Mouse (Mus musculus) ES-E14 (cell line): ENCODE measurements around the gene Inafm2. TPM values are rescaled to one million over a fixed set of nuclear protein-coding genes. Genes with fewer than 3 reads are reported as not detected.

ENCODE experiments used
- DNase-seq: peaks from one replicate; pipeline ENCODE4 v3.0.0-alpha.2; 2013; ENCODE audit warnings: low read depth, low spot score
- H3K27ac ChIP-seq: 2 replicates; pipeline ENCODE4 v1.5.1; 2012; ENCODE audit warnings: low read depth, mild to moderate bottlenecking, low read length, moderate library complexity, mixed read lengths; ENCODE audit not compliant: poor library complexity, insufficient read depth, severe bottlenecking
- H3K36me3 ChIP-seq: 2 replicates; pipeline ENCODE4 v1.6.1; 2012; ENCODE audit warnings: mild to moderate bottlenecking, low read length, moderate library complexity, mixed read lengths; ENCODE audit not compliant: control insufficient read depth, poor library complexity, insufficient read depth, severe bottlenecking
- H3K4me1 ChIP-seq, 2 experiments: fragments of 150-350 bp in 1 of 2; sonication (generic) in 1 of 2; 2 replicates each; pipeline ENCODE4 v1.6.1; 2012; ENCODE audit warnings: low read length in 2 of 2, mild to moderate bottlenecking in 1 of 2, mixed read lengths in 1 of 2; ENCODE audit not compliant: control insufficient read depth in 2 of 2, insufficient read depth in 2 of 2, poor library complexity in 1 of 2
- H3K4me3 ChIP-seq, 2 experiments: fragments of 150-350 bp in 1 of 2; sonication (generic) in 1 of 2; 2 replicates each; pipeline ENCODE4 v1.5.1; 2012; ENCODE audit warnings: low read length in 2 of 2, low read depth in 1 of 2, mild to moderate bottlenecking in 1 of 2, mixed read lengths in 1 of 2; ENCODE audit not compliant: insufficient read depth in 1 of 2, poor library complexity in 1 of 2, severe bottlenecking in 1 of 2
- H3K9ac ChIP-seq: 2 replicates; pipeline ENCODE4 v1.6.1; 2012; ENCODE audit warnings: low read depth, mild to moderate bottlenecking, low read length, mixed read lengths; ENCODE audit not compliant: poor library complexity, insufficient read depth, severe bottlenecking
- H3K9me3 ChIP-seq: fragments of 150-350 bp; sonication (generic); 2 replicates; pipeline ENCODE4 v1.6.1; 2012; ENCODE audit warnings: low read depth, mild to moderate bottlenecking, low read length; ENCODE audit not compliant: control insufficient read depth, insufficient read depth
- CHD2 ChIP-seq: IDR thresholded peaks from 2 replicates; pipeline ENCODE4 v1.6.1; 2014; ENCODE audit warnings: mild to moderate bottlenecking, low read depth, low read length, inconsistent platforms
- HCFC1 ChIP-seq: IDR thresholded peaks from 2 replicates; pipeline ENCODE4 v1.6.1; 2012; ENCODE audit warnings: low read length, inconsistent platforms, borderline replicate concordance; ENCODE audit not compliant: insufficient read depth
- MAFK ChIP-seq: IDR thresholded peaks from 2 replicates; pipeline ENCODE4 v1.6.1; 2014; ENCODE audit warnings: mild to moderate bottlenecking, low read depth, low read length, inconsistent platforms; ENCODE audit not compliant: insufficient read depth
- ZC3H11A ChIP-seq: IDR thresholded peaks from 2 replicates; pipeline ENCODE4 v1.6.1; 2012; ENCODE audit warnings: low read depth, mild to moderate bottlenecking, inconsistent platforms, low read length, borderline replicate concordance
- ZNF384 ChIP-seq: IDR thresholded peaks from 2 replicates; pipeline ENCODE4 v1.6.1; 2012; ENCODE audit warnings: low read depth, low read length, inconsistent platforms
- in situ Hi-C, 2 experiments: fragments of 600-800 bp; cut with MboI; formaldehyde crosslinking; loops; one replicate each; pipeline ENCODE4 v1.15.1; 2025; ENCODE audit warnings: low sequenced_read_pairs in 2 of 2, inconsistent platforms in 1 of 2; ENCODE audit not compliant: unreplicated experiment in 2 of 2
- total RNA-seq: library from RNA; depleted of rRNA; stranded (reverse); fragments of 300-350 nt; gene quantifications from 2 replicates; pipeline ENCODE4 v1.2.3, GENCODE M21; 2012

Gene Inafm2
- total RNA-seq, 1 experiment, result 2.7 TPM

DNA sequence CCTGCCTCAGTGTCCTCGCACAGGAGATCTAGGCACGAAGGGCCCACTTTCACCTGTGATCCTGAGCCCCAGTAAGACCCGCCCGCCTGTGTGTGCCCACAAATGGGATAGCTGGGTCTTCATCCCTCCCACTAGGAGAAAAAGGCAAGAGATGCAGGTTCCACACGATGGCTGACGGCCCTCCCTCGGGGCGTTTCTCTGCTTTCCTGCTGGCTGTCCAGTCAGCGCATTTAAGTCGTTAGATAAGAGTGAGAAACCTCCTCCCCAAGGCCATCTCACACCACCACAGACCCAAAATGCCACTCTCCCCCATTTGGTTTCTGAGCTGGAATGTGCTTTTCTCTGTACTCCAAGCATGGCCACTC lies 17.2 kb downstream of the Inafm2 start:
- no peak for DNase-seq
- no peak overlapping the region; a peak in 1 of 4 replicates for H3K4me3 ChIP-seq
- peaks cover 4 to 17% of the 10 kb centered on the region in 2 experiments for H3K4me1 ChIP-seq
- H3K9me3 ChIP-seq, result no peaks in the 10 kb centered on the region
- peak overlapping the region; percentile 6; the same call in 1 of the 2 replicates for H3K9ac ChIP-seq
- no peaks in the 10 kb centered on the region for H3K36me3 ChIP-seq
- no peak overlapping the region for H3K27ac ChIP-seq
- TF ChIP-seq HCFC1 (no peak), ZC3H11A (no peak), MAFK (no peak), ZNF384 (no peak), CHD2 (no peak)
- in situ Hi-C loops, result no loop called here

DNA sequence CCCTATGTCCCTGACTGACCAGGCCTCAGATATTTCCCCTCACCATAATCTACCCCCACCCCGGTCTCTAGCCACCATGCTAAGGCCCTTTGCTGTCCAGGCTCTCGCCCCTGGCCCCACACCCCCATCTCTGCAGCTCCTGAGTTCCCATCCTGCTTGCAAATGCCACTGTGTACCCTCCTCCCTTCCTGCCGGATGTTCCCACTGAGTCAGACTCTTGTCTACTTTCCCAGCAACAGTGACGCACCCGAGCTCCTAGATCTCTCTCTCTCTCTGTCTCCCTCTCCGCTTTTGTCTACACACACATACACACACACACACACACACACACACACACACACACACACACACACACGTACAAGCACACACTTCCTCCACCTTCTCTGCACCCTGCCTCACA lies 17.9 kb downstream of the Inafm2 start:
- no peaks in the 10 kb centered on the region for H3K9me3 ChIP-seq
- H3K9ac ChIP-seq, result no peak overlapping the region
- H3K27ac ChIP-seq, result no peak overlapping the region
- TF ChIP-seq ZNF384 (no peak), HCFC1 (no peak)
- H3K4me3 ChIP-seq, result no peak overlapping the region
- in situ Hi-C loops, result no loop called here
- no peaks in the 10 kb centered on the region for H3K36me3 ChIP-seq
- H3K4me1 ChIP-seq, result peaks cover 4 to 17% of the 10 kb centered on the region in 2 experiments
- DNase-seq, result no peak

DNA sequence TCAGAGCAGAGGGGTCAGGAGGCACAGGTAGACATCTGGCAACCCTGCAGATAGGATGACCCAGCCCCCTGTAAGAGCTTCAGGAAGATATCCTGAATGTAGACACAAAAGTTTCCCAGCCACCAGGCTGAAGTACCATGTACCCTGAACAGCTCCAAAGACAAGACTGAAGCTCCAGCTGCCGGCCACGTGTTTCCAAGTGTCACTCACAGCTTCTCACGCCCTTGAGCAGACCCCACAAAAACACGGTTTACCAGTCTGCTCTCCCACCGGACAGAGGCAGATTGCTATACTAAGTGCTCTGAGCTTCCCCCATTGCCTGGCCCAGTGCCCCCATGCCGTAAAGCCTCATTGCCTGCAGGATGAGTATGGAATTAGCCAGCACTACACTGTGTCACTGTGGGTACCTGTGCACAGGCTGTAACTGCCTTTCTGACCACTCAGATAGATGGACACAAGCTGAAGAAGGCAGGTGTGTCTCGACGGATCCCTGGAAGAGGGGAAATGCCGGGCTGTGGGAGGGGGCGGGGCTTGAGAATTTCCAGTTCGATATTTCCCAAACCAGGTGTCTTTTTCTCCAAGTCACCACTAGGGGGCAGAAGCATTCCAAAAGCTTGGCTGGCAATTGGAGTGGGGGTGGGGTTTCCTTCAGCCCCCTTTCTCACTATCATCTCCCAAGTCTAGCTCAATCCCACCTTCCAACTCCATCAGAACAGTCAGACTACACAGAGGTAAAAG lies 18.7 kb downstream of the Inafm2 start:
- in situ Hi-C loops, result no loop called here

GRCm38 (mm10) chr2:118764875-118765274 lies 19.3 kb downstream of the Inafm2 start:
- Histone ChIP-seq H3K4me3 (no peak overlapping the region), H3K9me3 (no peaks in the 10 kb centered on the region), H3K9ac (no peak overlapping the region), H3K27ac (no peak overlapping the region), H3K4me1 (peaks cover 4 to 17% of the 10 kb centered on the region in 2 experiments), H3K36me3 (no peaks in the 10 kb centered on the region)
- TF ChIP-seq HCFC1, result no peak
- TF ChIP-seq ZC3H11A, result no peak
- TF ChIP-seq MAFK, result no peak
- TF ChIP-seq ZNF384, result no peak
- no peak for TF ChIP-seq CHD2
- no peak for DNase-seq
- in situ Hi-C loops, result no loop called here

More for the DNA sequence above, 18.7 kb downstream of the Inafm2 start:
- H3K36me3 ChIP-seq, result no peaks in the 10 kb centered on the region
- DNase-seq, result peak; percentile 80
- H3K4me1 ChIP-seq, result peaks cover 4 to 17% of the 10 kb centered on the region in 2 experiments
- no peaks in the 10 kb centered on the region for H3K9me3 ChIP-seq
- no peak overlapping the region for H3K9ac ChIP-seq
- H3K27ac ChIP-seq, result no peak overlapping the region
- no peak overlapping the region for H3K4me3 ChIP-seq
- TF ChIP-seq ZC3H11A (peak; percentile 17; the same call in 1 of the 2 replicates), CHD2 (peak; percentile 47; the same call in 1 of the 2 replicates), MAFK (0 out of 2 replicates have a peak, but pooled peaks have one; percentile 10), ZNF384 (no peak)
